Mouse (Mus musculus) hindbrain, embryonic 11.5 days (tissue): ENCODE results near the gene Ttll5. TPM values are rescaled to one million over a fixed set of nuclear protein-coding genes. Genes with fewer than 3 reads are reported as not detected.
A peak's percentile ranks its signal among the peaks of the same experiment; 100 is the strongest.

ENCODE experiments used
- ATAC-seq: fragments of 200-750 bp; cut with Nextera tagmentation; 2 replicates; pipeline ENCODE4 v1.8.0; 2017; ENCODE audit warnings: mild to moderate bottlenecking, moderate TSS enrichment, moderate library complexity; ENCODE audit not compliant: low FRiP score
- DNase-seq: peaks from one replicate; pipeline ENCODE4 v3.0.0-alpha.2; 2015; ENCODE audit warnings: low spot score
- H3K27ac ChIP-seq: fragments of 300-500 bp; sonication (generic); 2 replicates; pipeline ENCODE4 v1.5.1; 2014; ENCODE audit warnings: mild to moderate bottlenecking, low read depth, low read length
- H3K27me3 ChIP-seq: fragments of 300-500 bp; sonication (generic); 2 replicates; pipeline ENCODE4 v1.6.1; 2014; ENCODE audit warnings: mild to moderate bottlenecking, low read length, moderate library complexity, mixed read lengths; ENCODE audit not compliant: control insufficient read depth, insufficient read depth
- H3K36me3 ChIP-seq: fragments of 300-500 bp; sonication (generic); 2 replicates; pipeline ENCODE4 v1.6.1; 2014; ENCODE audit warnings: mild to moderate bottlenecking, low read length, moderate library complexity, mixed read lengths; ENCODE audit not compliant: control insufficient read depth, insufficient read depth
- H3K4me1 ChIP-seq: fragments of 300-500 bp; sonication (generic); replicated peaks from 2 replicates; pipeline ENCODE4 v1.6.1; 2014; ENCODE audit warnings: low read length, mixed read lengths; ENCODE audit not compliant: control insufficient read depth, insufficient read depth
- H3K4me2 ChIP-seq: fragments of 300-500 bp; sonication (generic); replicated peaks from 2 replicates; pipeline ENCODE4 v1.6.1; 2014; ENCODE audit warnings: mild to moderate bottlenecking, low read depth, low read length
- H3K4me3 ChIP-seq: fragments of 300-500 bp; sonication (generic); 2 replicates; pipeline ENCODE4 v1.5.1; 2014; ENCODE audit warnings: low read depth, low read length
- H3K9ac ChIP-seq: fragments of 300-500 bp; sonication (generic); 2 replicates; pipeline ENCODE4 v1.6.1; 2014; ENCODE audit warnings: low read depth, low read length
- H3K9me3 ChIP-seq: fragments of 300-500 bp; sonication (generic); 2 replicates; pipeline ENCODE4 v1.6.1; 2016; ENCODE audit warnings: low read length; ENCODE audit not compliant: control insufficient read depth
- WGBS: fragments of 180-500 bp; shearing (Covaris S2); extraction: QIAGEN DNeasy Blood & Tissue Kit; methylation state at CpG from one replicate; pipeline ENCODE4 v1.1.7; 2014; 5-methylcytosine and 5-hydroxymethylcytosine counted together
- polyA plus RNA-seq: library from polyadenylated mRNA; unstranded; fragments of >200 nt; fragmentation: Nextera tagmentation; extraction: Ambion mirVana; gene quantifications from 2 replicates; pipeline ENCODE4 v1.2.1, GENCODE M21; 2014

The Ttll5 gene
- polyA plus RNA-seq, 1 experiment from 2014 or later: 25.6 TPM

GRCm38 (mm10) chr12:86104297-86104696 lies 279.8 kb downstream of the Ttll5 start:
- WGBS: 78% methylated on average over 11 of the region's 11 CpGs
- no peak overlapping the region for H3K27ac ChIP-seq
- no peak overlapping the region for H3K4me2 ChIP-seq
- no peak for ATAC-seq
- H3K9ac ChIP-seq: no peak overlapping the region
- H3K4me1 ChIP-seq: peaks cover 2% of the 10 kb centered on the region; the same call in 1 of the 2 replicates
- no peak overlapping the region for H3K4me3 ChIP-seq
- H3K36me3 ChIP-seq: no peaks in the 10 kb centered on the region
- no peaks in the 10 kb centered on the region for H3K9me3 ChIP-seq
- no peak for DNase-seq
- H3K27me3 ChIP-seq: no peaks in the 10 kb centered on the region

GRCm38 (mm10) chr12:86105546-86105945 lies 281.1 kb downstream of the Ttll5 start:
- no peaks in the 10 kb centered on the region for H3K27me3 ChIP-seq
- H3K36me3 ChIP-seq: no peaks in the 10 kb centered on the region
- H3K9ac ChIP-seq: no peak overlapping the region
- H3K9me3 ChIP-seq: no peaks in the 10 kb centered on the region
- ATAC-seq: no peak
- H3K27ac ChIP-seq: no peak overlapping the region
- no peak for DNase-seq
- no peak overlapping the region for H3K4me3 ChIP-seq
- H3K4me2 ChIP-seq: no peak overlapping the region
- H3K4me1 ChIP-seq: peaks cover 2% of the 10 kb centered on the region; the same call in 1 of the 2 replicates
- WGBS: 74% methylated on average over 8 of the region's 10 CpGs

GRCm38 (mm10) chr12:86106086-86106485 lies 281.6 kb downstream of the Ttll5 start:
- Histone ChIP-seq H3K9ac (no peak overlapping the region), H3K4me3 (no peak overlapping the region), H3K4me2 (no peak overlapping the region), H3K27me3 (no peaks in the 10 kb centered on the region), H3K27ac (no peak overlapping the region), H3K4me1 (peaks cover 2% of the 10 kb centered on the region; the same call in 1 of the 2 replicates), H3K36me3 (no peaks in the 10 kb centered on the region), H3K9me3 (no peaks in the 10 kb centered on the region)
- WGBS: 92% methylated on average over 9 of the region's 9 CpGs
- ATAC-seq (no peak), DNase-seq (no peak)

GRCm38 (mm10) chr12:86107645-86108044 lies 283.2 kb downstream of the Ttll5 start:
- Histone ChIP-seq H3K4me1 (peaks cover 2% of the 10 kb centered on the region; the same call in 1 of the 2 replicates), H3K27ac (no peak overlapping the region), H3K9me3 (no peaks in the 10 kb centered on the region), H3K36me3 (no peaks in the 10 kb centered on the region), H3K4me2 (no peak overlapping the region), H3K4me3 (no peak overlapping the region), H3K9ac (no peak overlapping the region), H3K27me3 (no peaks in the 10 kb centered on the region)
- WGBS: 78% methylated on average over 7 of the region's 7 CpGs
- DNase-seq (no peak), ATAC-seq (no peak)

- Histone ChIP-seq H3K27ac (no peak overlapping the region), H3K9me3 (no peaks in the 10 kb centered on the region), H3K4me2 (no peak overlapping the region), H3K27me3 (no peaks in the 10 kb centered on the region), H3K36me3 (no peaks in the 10 kb centered on the region), H3K9ac (no peak overlapping the region), H3K4me3 (no peak overlapping the region), H3K4me1 (no peaks in the 10 kb centered on the region)
- WGBS: 85% methylated on average over 4 of the region's 4 CpGs
- DNase-seq (no peak), ATAC-seq (no peak)
Observed at GRCm38 (mm10) chr12:86109531-86109930, 285.1 kb downstream of the Ttll5 start.

- H3K36me3 ChIP-seq: no peaks in the 10 kb centered on the region
- H3K4me2 ChIP-seq: no peak overlapping the region
- no peaks in the 10 kb centered on the region for H3K4me1 ChIP-seq
- H3K27ac ChIP-seq: no peak overlapping the region
- ATAC-seq (no peak), DNase-seq (peak; percentile 27)
- H3K9ac ChIP-seq: no peak overlapping the region
- H3K9me3 ChIP-seq: no peaks in the 10 kb centered on the region
- WGBS: 93% methylated on average over 2 of the region's 2 CpGs
- H3K27me3 ChIP-seq: no peaks in the 10 kb centered on the region
- no peak overlapping the region for H3K4me3 ChIP-seq
Observed at GRCm38 (mm10) chr12:86110637-86111036, 286.2 kb downstream of the Ttll5 start.

Other genes with a start within 250 kb of the Ttll5 start
- gene Jdp2, start 225.6 kb upstream of the Ttll5 start, polyA plus RNA-seq: 0.25 and 0.43 TPM in 2 replicates
- 1.8 and 2.2 TPM in 2 replicates for gene Batf, start 138.0 kb upstream of the Ttll5 start, polyA plus RNA-seq
- gene Flvcr2, start 78.1 kb upstream of the Ttll5 start, polyA plus RNA-seq: 1.3 TPM in 2 replicates
- 107 and 121 TPM in 2 replicates for gene Erg28, start 109 bp upstream of the Ttll5 start, polyA plus RNA-seq